Mouse (Mus musculus): ENCODE measurements around the gene Lamtor3.
A peak's percentile ranks its signal among the peaks of the same experiment; 100 is the strongest.
"Not testable (repeated sequence)": the region's sequence is repeated elsewhere in the genome, so short reads cannot be mapped to it uniquely, and the experiment has no call there.

Lamtor3 gene

DNA sequence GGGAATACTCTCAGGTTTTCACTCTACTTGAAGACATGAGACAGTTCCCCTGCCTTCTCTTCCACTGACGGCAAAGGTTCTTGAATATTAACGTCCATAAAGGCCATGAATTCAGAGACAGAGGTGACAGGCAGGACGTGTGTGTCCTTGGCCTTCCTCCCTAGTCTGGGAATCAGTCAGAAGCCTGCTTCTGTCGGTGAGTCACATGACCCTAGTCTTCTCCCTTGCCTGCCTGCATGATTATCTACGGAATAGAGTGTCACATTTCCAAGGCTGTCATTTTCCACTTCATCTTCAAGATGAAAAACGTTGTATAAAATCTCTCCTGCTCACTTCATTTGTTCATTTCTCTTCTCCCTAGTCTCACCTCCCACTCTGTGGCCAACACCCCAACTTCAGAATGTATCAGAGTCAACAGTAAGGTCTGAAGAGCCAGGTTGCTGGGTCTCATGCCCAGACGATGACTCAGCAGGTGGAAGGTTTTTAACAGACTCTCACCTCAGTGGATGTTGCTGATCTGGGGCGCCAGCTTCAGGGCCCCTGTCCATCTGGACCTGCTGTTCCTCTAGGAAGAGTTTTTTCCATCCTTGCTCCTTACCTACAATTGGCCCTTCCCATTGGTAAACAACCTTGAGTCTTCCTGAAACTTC is 43.6 kb downstream of the Lamtor3 start:
- DNase-seq (ENCODE audit: low spot score in 2 of 2) = no peak

DNA sequence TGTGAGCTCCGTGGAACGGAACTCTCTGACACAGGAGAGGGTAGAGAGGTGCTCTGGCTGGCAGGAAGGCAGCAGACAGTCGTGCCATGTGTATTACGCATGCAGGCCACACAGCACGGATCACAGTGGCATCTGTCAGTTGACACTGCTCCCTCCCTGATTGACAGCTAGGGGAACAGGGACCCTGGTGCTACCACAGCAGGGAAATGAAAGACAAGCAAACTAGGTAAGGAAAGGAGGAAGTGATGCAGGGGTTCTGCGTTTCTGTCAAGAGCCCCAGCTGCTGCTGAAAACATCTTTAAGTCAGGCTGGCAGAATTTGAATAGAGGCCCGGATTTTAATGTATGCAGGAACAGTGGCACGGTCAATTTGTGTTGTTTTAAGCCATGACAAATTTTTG is 45.2 kb downstream of the Lamtor3 start:
- DNase-seq (ENCODE audit: low spot score in 2 of 2) = no peak

DNA sequence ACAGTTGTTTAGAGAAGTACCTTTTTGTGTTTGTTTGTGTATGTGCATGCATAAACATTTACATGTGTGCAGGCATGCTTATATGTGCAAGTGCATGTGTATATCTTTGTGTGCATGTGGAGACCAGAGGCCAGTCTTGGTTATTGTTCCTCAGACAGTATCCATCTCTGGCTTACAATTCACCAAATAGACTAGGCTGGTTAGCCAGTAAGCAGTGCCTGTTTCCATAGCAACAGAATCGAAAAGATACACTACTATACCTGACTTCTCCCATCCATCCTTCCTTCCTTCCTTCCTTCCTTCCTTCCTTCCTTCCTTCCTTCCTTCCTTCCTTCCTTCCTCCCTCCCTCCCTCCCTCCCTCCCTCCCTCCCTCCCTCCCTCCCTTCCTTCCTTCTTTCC is 45.7 kb downstream of the Lamtor3 start:
- DNase-seq (ENCODE audit: low spot score in 2 of 2) = not testable (repeated sequence)

DNA sequence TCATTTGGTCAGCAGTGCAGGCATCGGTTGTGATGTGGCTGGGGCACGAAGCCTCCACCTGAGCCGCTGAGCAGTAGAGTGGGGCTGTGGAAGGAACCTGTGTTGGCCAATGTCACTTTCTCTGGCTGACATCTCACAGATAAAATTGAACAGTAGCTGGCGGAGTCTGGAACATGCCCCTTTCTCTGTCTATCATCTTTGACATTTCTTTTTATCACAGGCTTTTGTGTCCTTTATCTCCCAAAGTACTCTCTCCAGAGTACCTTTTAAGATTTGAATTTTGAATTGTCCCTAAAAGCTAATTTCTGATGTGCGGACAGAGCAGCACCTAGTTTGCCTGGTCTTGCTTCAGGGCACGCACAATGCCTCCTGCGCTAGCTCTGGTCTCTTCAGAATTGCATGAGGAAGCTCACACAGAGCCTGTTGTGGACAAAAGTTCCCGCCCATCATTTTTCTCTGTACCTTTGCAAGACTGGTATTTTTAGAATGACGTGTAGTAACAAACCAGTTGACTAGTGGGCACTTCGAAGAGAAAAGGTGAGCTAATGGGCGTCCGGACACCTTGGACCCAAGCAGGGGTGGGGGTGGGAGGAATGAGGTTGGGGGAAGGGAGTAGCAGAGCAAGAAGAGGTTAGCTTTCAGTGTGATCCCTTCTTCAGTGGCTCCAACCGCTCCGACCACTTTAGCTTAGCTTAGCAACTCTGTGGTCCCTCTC is 50.0 kb downstream of the Lamtor3 start:
- DNase-seq (ENCODE audit: low spot score in 2 of 2) = no peak

DNA sequence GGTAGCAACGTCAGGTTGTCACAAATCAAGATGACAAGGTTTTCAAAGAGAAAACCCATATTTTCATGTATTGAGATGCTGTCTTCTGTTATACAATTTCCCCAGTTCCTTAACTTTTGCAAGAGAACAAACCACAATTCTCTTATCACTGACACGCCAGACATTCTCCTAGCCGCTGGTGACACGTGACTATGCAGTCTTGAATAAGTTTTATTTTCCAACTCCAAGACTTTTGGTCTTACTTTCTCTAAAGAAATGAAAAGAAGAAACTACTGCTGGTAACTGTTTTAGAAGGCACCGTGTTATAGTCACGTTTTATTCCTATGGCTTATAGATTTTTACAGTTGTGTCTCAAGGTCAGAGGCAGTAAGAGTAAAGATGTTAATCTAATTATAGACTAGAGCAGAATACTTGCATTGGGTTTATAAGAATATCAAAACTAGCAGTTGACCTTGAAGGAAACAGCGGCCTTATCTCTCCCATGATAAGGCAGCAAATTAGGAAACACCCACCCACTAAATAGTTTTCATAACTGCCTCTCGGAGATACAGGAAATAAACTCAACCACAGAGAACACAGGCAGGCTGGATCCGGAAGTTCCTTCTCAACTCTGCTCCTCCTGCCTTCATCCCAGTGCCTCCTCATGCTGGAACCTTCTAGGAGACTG is 50.6 kb downstream of the Lamtor3 start:
- peak; percentile 32 to 42 for DNase-seq (ENCODE audit: low spot score in 2 of 2)

- no peak for DNase-seq (ENCODE audit: low spot score in 2 of 2)
Observed at GRCm38 (mm10) chr3:137969951-137970350, 51.6 kb downstream of the Lamtor3 start.

DNA sequence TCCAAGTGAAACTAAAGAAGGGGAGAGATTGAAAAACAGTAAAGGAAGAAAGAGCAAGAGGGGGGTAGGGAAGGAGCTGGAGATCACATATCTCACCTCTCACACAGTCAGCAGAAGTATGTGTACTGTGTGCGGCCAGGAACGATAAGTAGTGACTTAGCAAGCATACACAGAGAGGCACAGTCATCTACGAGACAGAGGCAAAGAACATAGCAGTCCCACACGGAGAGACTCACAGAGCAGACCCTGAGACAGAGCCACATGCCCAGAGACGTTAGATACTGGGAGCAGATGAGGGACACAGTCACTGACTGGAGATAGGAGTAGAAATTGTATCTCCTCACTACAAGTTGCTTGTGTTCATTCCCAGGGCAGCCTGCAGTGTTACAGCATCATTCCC is 53.9 kb downstream of the Lamtor3 start:
- no peak for DNase-seq (ENCODE audit: low spot score in 2 of 2)

- DNase-seq (ENCODE audit: low spot score in 2 of 2) = no peak
Observed at GRCm38 (mm10) chr3:137972989-137973388, 54.7 kb downstream of the Lamtor3 start.

GRCm38 (mm10) chr3:137974306-137974705 is 56.0 kb downstream of the Lamtor3 start:
- DNase-seq (ENCODE audit: low spot score in 2 of 2) = no peak

- DNase-seq (ENCODE audit: low spot score in 2 of 2) = no peak
Observed at GRCm38 (mm10) chr3:137975435-137975834, 57.1 kb downstream of the Lamtor3 start.

GRCm38 (mm10) chr3:137975856-137976423 is 57.6 kb downstream of the Lamtor3 start:
- DNase-seq (ENCODE audit: low spot score in 2 of 2) = no peak

DNA sequence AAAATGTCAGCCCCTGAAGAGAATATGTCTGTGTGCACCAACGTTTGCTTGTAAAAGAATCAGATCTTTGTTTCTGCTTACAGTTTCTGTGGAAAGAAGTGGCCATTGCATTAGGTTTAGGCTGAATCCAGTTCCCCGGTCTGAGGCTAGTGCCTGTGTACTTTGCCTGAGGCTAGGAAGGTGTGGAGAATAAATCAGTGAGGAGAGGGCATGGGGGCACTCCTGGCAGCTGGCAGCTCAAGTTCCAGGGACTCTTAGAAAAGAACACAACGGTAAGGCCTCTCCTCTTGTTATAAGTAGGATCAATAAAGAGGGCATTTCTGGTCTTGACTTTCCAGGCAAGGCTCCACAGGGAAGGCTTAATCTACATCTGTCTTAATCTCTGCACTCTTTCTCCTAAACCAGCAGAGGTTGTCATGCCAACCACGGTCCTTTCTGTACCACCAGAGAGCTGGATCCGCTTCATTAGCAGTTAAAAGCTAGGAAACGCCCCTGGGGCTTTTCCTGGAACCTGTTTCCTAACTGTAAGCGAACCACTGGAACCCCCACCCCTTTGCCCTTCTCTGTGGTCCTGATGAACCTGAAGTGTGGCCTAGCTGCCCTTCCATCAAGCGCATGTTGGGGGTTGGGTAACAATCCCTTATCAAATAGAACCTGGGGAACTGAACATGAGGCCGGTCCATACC is 58.8 kb downstream of the Lamtor3 start:
- no peak for DNase-seq (ENCODE audit: low spot score in 2 of 2)

DNA sequence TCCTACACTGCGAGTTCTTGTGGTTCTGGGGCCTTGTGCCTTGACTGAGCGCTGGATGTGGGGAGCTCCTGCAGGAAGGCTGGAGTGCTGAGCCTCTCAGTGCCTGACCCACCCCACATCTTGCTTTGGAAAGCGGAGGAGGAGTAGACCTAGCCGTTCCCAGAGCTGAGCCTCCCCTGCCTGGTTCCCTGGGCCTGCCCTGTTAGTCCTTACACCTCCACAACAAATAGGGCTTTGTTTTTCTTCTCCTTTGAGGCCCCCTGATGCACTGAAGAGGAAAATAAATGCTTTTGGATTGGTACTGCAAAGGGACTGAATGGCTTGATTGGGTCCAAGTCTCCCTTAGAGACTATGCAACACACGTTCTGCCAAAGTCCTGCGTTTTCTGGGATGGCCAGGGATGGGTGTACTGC is 59.3 kb downstream of the Lamtor3 start:
- no peak for DNase-seq (ENCODE audit: low spot score in 2 of 2)

DNA sequence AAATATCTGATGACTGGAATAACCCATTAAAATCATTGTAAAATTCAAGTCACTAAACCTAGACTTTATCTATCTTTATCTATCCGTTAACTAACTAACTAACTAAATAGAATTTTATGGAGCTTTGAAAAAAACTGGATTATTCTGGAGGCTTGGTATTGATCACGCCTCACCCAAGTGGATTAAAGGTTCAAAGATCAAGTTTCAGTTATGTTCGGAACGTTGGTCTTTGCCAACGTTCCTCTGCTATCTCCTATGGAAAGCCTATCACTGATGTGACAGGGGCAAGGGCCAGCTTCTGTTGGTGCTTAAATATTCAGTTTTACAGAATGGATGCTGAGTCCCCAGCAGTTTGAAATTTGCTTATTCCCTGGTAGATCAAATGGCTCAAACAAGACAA is 59.9 kb downstream of the Lamtor3 start:
- DNase-seq (ENCODE audit: low spot score in 2 of 2) = no peak

Data from heart, adult 9 months (tissue).